Mouse (Mus musculus): ENCODE measurements around the gene Rhog. TPM values are rescaled to one million over a fixed set of nuclear protein-coding genes. Genes with fewer than 3 reads are reported as not detected.

Gene Rhog
- polyA plus RNA-seq, 1 experiment from 2014 or later, result 62.0 TPM

GRCm38 (mm10) chr7:102239591-102239990 lies 16.3 kb downstream of the Rhog start:
- Histone ChIP-seq H3K36me3 (ENCODE audit: control insufficient read depth, insufficient read depth, low read length) (peaks cover 32% of the 10 kb centered on the region), H3K27ac (ENCODE audit: low read length) (no peak overlapping the region), H3K4me1 (ENCODE audit: control insufficient read depth, insufficient read depth, low read length) (peaks cover 6% of the 10 kb centered on the region), H3K9me3 (replicated peaks; ENCODE audit: control insufficient read depth, low read length) (no peaks in the 10 kb centered on the region), H3K9ac (ENCODE audit: low read length) (no peak overlapping the region), H3K27me3 (ENCODE audit: control insufficient read depth, insufficient read depth, low read length) (no peaks in the 10 kb centered on the region), H3K4me3 (replicated peaks; ENCODE audit: low read length) (no peak overlapping the region), H3K4me2 (ENCODE audit: low read depth, low read length) (no peak overlapping the region)
- 88% methylated on average over 16 of the region's 16 CpGs for WGBS
- no peak for ATAC-seq (ENCODE audit: insufficient read depth, low FRiP score)

GRCm38 (mm10) chr7:102238686-102239286 lies 17.1 kb downstream of the Rhog start:
- Histone ChIP-seq H3K4me2 (ENCODE audit: low read depth, low read length) (no peak overlapping the region), H3K9me3 (replicated peaks; ENCODE audit: control insufficient read depth, low read length) (no peaks in the 10 kb centered on the region), H3K27ac (ENCODE audit: low read length) (no peak overlapping the region), H3K27me3 (ENCODE audit: control insufficient read depth, insufficient read depth, low read length) (no peaks in the 10 kb centered on the region), H3K4me1 (ENCODE audit: control insufficient read depth, insufficient read depth, low read length) (no peaks in the 10 kb centered on the region), H3K9ac (ENCODE audit: low read length) (no peak overlapping the region), H3K36me3 (ENCODE audit: control insufficient read depth, insufficient read depth, low read length) (peaks cover 32% of the 10 kb centered on the region), H3K4me3 (replicated peaks; ENCODE audit: low read length) (no peak overlapping the region)
- ATAC-seq (ENCODE audit: insufficient read depth, low FRiP score), result no peak
- 77% methylated on average over 8 of the region's 8 CpGs for WGBS

- Histone ChIP-seq H3K27me3 (ENCODE audit: control insufficient read depth, insufficient read depth, low read length) (no peaks in the 10 kb centered on the region), H3K4me2 (ENCODE audit: low read depth, low read length) (no peak overlapping the region), H3K9ac (ENCODE audit: low read length) (no peak overlapping the region), H3K4me1 (ENCODE audit: control insufficient read depth, insufficient read depth, low read length) (no peaks in the 10 kb centered on the region), H3K36me3 (ENCODE audit: control insufficient read depth, insufficient read depth, low read length) (0 out of 2 replicates have a peak, but pooled peaks cover 13% of the 10 kb centered on the region), H3K27ac (ENCODE audit: low read length) (no peak overlapping the region), H3K9me3 (replicated peaks; ENCODE audit: control insufficient read depth, low read length) (no peaks in the 10 kb centered on the region), H3K4me3 (replicated peaks; ENCODE audit: low read length) (no peak overlapping the region)
- 67% methylated on average over 4 of the region's 4 CpGs for WGBS
- no peak for ATAC-seq (ENCODE audit: insufficient read depth, low FRiP score)
These were observed 22.8 kb downstream of the Rhog start for GRCm38 (mm10) chr7:102233059-102233458.

GRCm38 (mm10) chr7:102229814-102230213 lies 26.0 kb downstream of the Rhog start:
- Histone ChIP-seq H3K9ac (ENCODE audit: low read length) (no peak overlapping the region), H3K27ac (ENCODE audit: low read length) (no peak overlapping the region), H3K4me1 (ENCODE audit: control insufficient read depth, insufficient read depth, low read length) (peaks cover 6% of the 10 kb centered on the region; the same call in 1 of the 2 replicates), H3K4me2 (ENCODE audit: low read depth, low read length) (no peak overlapping the region), H3K27me3 (ENCODE audit: control insufficient read depth, insufficient read depth, low read length) (no peaks in the 10 kb centered on the region), H3K4me3 (replicated peaks; ENCODE audit: low read length) (no peak overlapping the region), H3K9me3 (replicated peaks; ENCODE audit: control insufficient read depth, low read length) (no peaks in the 10 kb centered on the region), H3K36me3 (ENCODE audit: control insufficient read depth, insufficient read depth, low read length) (0 out of 2 replicates have a peak, but pooled peaks cover 6% of the 10 kb centered on the region)
- WGBS, result 91% methylated on average over 6 of the region's 6 CpGs
- no peak for ATAC-seq (ENCODE audit: insufficient read depth, low FRiP score)

GRCm38 (mm10) chr7:102228049-102228670 lies 27.7 kb downstream of the Rhog start:
- Histone ChIP-seq H3K4me3 (replicated peaks; ENCODE audit: low read length) (no peak overlapping the region), H3K27me3 (ENCODE audit: control insufficient read depth, insufficient read depth, low read length) (no peaks in the 10 kb centered on the region), H3K36me3 (ENCODE audit: control insufficient read depth, insufficient read depth, low read length) (0 out of 2 replicates have a peak, but pooled peaks cover 6% of the 10 kb centered on the region), H3K4me1 (ENCODE audit: control insufficient read depth, insufficient read depth, low read length) (peaks cover 13% of the 10 kb centered on the region; the same call in 1 of the 2 replicates), H3K27ac (ENCODE audit: low read length) (no peak overlapping the region), H3K9me3 (replicated peaks; ENCODE audit: control insufficient read depth, low read length) (no peaks in the 10 kb centered on the region), H3K9ac (ENCODE audit: low read length) (no peak overlapping the region), H3K4me2 (ENCODE audit: low read depth, low read length) (no peak overlapping the region)
- ATAC-seq (ENCODE audit: insufficient read depth, low FRiP score), result no peak
- WGBS, result 66% methylated on average over 4 of the region's 4 CpGs

- WGBS, result 89% methylated on average over 6 of the region's 6 CpGs
These were observed 29.8 kb downstream of the Rhog start for GRCm38 (mm10) chr7:102226051-102226450.

GRCm38 (mm10) chr7:102223883-102224738 lies 31.7 kb downstream of the Rhog start:
- Histone ChIP-seq H3K4me3 (replicated peaks; ENCODE audit: low read length) (peak overlapping the region; percentile 58), H3K27me3 (ENCODE audit: control insufficient read depth, insufficient read depth, low read length) (no peaks in the 10 kb centered on the region), H3K9ac (ENCODE audit: low read length) (0 out of 2 replicates have a peak overlapping the region, but pooled peaks have one; percentile 24), H3K36me3 (ENCODE audit: control insufficient read depth, insufficient read depth, low read length) (0 out of 2 replicates have a peak, but pooled peaks cover 3% of the 10 kb centered on the region), H3K4me2 (ENCODE audit: low read depth, low read length) (peak overlapping the region; percentile 82), H3K27ac (ENCODE audit: low read length) (peak overlapping the region; percentile 85), H3K4me1 (ENCODE audit: control insufficient read depth, insufficient read depth, low read length) (peaks cover 13% of the 10 kb centered on the region; the same call in 1 of the 2 replicates), H3K9me3 (replicated peaks; ENCODE audit: control insufficient read depth, low read length) (no peaks in the 10 kb centered on the region)
- 67% methylated on average over 5 of the region's 5 CpGs for WGBS
- ATAC-seq (ENCODE audit: insufficient read depth, low FRiP score), result peak; percentile 27

More at GRCm38 (mm10) chr7:102226051-102226450, 29.8 kb downstream of the Rhog start:
- Histone ChIP-seq H3K36me3 (ENCODE audit: control insufficient read depth, insufficient read depth, low read length) (0 out of 2 replicates have a peak, but pooled peaks cover 6% of the 10 kb centered on the region), H3K4me2 (ENCODE audit: low read depth, low read length) (no peak overlapping the region), H3K27ac (ENCODE audit: low read length) (no peak overlapping the region), H3K9me3 (replicated peaks; ENCODE audit: control insufficient read depth, low read length) (no peaks in the 10 kb centered on the region), H3K9ac (ENCODE audit: low read length) (no peak overlapping the region), H3K4me1 (ENCODE audit: control insufficient read depth, insufficient read depth, low read length) (peaks cover 13% of the 10 kb centered on the region; the same call in 1 of the 2 replicates), H3K4me3 (replicated peaks; ENCODE audit: low read length) (no peak overlapping the region), H3K27me3 (ENCODE audit: control insufficient read depth, insufficient read depth, low read length) (no peaks in the 10 kb centered on the region)
- no peak for ATAC-seq (ENCODE audit: insufficient read depth, low FRiP score)

- under 1% methylated on average over 31 of the region's 31 CpGs for WGBS
- peak overlapping the region; percentile 82 for H3K4me2 ChIP-seq (ENCODE audit: low read depth, low read length)
- no peaks in the 10 kb centered on the region for H3K36me3 ChIP-seq (ENCODE audit: control insufficient read depth, insufficient read depth, low read length)
- no peaks in the 10 kb centered on the region for H3K27me3 ChIP-seq (ENCODE audit: control insufficient read depth, insufficient read depth, low read length)
- H3K4me3 ChIP-seq (replicated peaks; ENCODE audit: low read length), result peak overlapping the region; percentile 58
- peaks cover 13% of the 10 kb centered on the region; the same call in 1 of the 2 replicates for H3K4me1 ChIP-seq (ENCODE audit: control insufficient read depth, insufficient read depth, low read length)
- peak; percentile 83 for ATAC-seq (ENCODE audit: insufficient read depth, low FRiP score)
- H3K27ac ChIP-seq (ENCODE audit: low read length), result peak overlapping the region; percentile 93
- no peaks in the 10 kb centered on the region for H3K9me3 ChIP-seq (replicated peaks; ENCODE audit: control insufficient read depth, low read length)
- H3K9ac ChIP-seq (ENCODE audit: low read length), result peak overlapping the region; percentile 73
These were observed 32.9 kb downstream of the Rhog start for GRCm38 (mm10) chr7:102222830-102223556.

Measured in stomach, embryonic 16.5 days (tissue).